Mouse (Mus musculus) B cell, adult 67 days (primary cell): Measurements from ENCODE around the gene Henmt1. TPM values are rescaled to one million over a fixed set of nuclear protein-coding genes. Genes with fewer than 3 reads are reported as not detected.

Experiments used
- total RNA-seq, 2 experiments: library from RNA; stranded (reverse); gene quantifications; 4 replicates each; pipeline ENCODE4 v1.2.4; 2023

Gene Henmt1
- total RNA-seq = not detected

GRCm38 (mm10) chr3:108939573-108939972 is at the start of gene Henmt1:
TSS of gene Henmt1 (plus strand) at chr3:108939873.

GRCm38 (mm10) chr3:108889908-108890307 is 49.8 kb upstream of the Henmt1 start, which contains the start of gene Fndc7:
TSS of gene Fndc7 (minus strand) at chr3:108890008.

GRCm38 (mm10) chr3:108911548-108912413 is 27.9 kb upstream of the Henmt1 start, which contains the start of gene Prpf38b:
TSS of gene Prpf38b (minus strand) at chr3:108911727.

GRCm38 (mm10) chr3:108940001-108940633 is 444 bp downstream of the Henmt1 start, which contains the start of gene Gm9857:
TSS of gene Gm9857 (minus strand) at chr3:108940445.

Other genes starting within 250 kb of the Henmt1 start
- not detected for gene Gpsm2, start 217.6 kb upstream of the Henmt1 start, total RNA-seq
- gene Aknad1, start 200.2 kb upstream of the Henmt1 start, total RNA-seq = not detected
- 10 to 100 TPM; 86.8 to 97.6 TPM for gene Stxbp3, start 99.3 kb upstream of the Henmt1 start, total RNA-seq
- gene Fndc7, start 49.9 kb upstream of the Henmt1 start, total RNA-seq = 1 to 10 TPM; 1.4 to 2.1 TPM
- 100 to 1,000 TPM; 250 to 251 TPM for gene Prpf38b, start 28.1 kb upstream of the Henmt1 start, total RNA-seq
- not detected for gene Gm9857, start 572 bp downstream of the Henmt1 start, total RNA-seq
- 1 to 10 TPM; 7.2 to 9.3 TPM for gene Fam102b, start 87.7 kb downstream of the Henmt1 start, total RNA-seq
- not detected for gene Slc25a54, start 140.6 kb downstream of the Henmt1 start, total RNA-seq
- gene Slc25a24, start 183.3 kb downstream of the Henmt1 start, total RNA-seq = 1 to 10 TPM; 3.8 to 4.5 TPM